Mouse (Mus musculus) adrenal gland, adult 18-20 months (tissue): ENCODE measurements at regions not wholly inside any gene's neighbourhood (a gene's known extent, or its start where the extent isn't known, plus 50 kb on each side); places are given as distances from the start of the nearest gene placed in this dataset.

Experiments
- DNase-seq, 2 experiments: peaks; one replicate each; pipeline ENCODE4 v3.0.0; 2021 to 2022; ENCODE audit warnings: low spot score in 2 of 2

- no peak for DNase-seq
Measured at GRCm38 (mm10) chr1:187413881-187414280, 194.7 kb upstream of the Esrrg start.

- DNase-seq, result no peak
Measured at GRCm38 (mm10) chr1:187418186-187419140, 190.1 kb upstream of the Esrrg start.

- no peak for DNase-seq
Measured at GRCm38 (mm10) chr1:187428536-187429215, 179.9 kb upstream of the Esrrg start.

DNA sequence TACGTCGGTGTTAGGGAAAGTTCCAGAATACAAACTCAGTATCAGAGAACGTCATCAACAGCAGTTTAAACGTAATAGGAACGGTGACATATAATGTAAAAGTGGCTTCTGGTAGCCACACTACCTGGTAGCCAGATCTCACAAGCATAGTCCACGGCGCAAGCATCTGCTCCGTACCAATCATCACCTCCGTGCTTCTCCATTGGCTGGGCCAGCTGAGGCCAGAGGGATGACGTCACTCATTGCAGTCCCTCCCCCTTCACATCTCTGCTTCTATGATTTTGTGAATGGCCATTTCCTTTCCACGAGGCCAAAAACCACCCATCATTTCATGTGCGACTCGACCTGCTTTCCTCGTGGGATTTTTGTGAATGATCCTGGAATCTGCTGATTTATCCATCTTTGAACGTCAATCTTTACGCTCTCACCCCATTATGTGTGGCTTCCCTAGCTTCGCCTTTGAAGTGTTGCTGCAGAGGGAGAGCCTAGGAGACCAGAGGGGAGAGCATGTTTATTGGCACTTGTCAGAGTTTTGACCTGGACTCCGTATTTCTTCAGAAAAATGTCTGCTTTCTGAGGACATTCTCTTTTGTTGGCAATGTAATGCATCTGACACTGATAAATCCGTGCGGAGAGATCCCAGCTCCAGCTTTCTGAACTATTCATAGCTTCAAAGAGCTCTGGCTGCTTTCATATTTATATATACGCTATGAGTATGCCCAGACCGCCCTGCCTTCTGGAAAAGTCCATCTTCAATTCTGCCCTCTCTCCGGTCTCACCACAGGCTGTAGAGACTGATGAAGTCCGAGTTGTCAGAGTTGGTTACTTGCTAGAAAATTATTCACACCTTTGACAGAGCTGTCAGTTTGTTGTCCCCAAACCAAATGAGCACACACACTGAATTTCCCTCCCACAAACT, 174.6 kb upstream of the Esrrg start:
- DNase-seq, result no peak

DNA sequence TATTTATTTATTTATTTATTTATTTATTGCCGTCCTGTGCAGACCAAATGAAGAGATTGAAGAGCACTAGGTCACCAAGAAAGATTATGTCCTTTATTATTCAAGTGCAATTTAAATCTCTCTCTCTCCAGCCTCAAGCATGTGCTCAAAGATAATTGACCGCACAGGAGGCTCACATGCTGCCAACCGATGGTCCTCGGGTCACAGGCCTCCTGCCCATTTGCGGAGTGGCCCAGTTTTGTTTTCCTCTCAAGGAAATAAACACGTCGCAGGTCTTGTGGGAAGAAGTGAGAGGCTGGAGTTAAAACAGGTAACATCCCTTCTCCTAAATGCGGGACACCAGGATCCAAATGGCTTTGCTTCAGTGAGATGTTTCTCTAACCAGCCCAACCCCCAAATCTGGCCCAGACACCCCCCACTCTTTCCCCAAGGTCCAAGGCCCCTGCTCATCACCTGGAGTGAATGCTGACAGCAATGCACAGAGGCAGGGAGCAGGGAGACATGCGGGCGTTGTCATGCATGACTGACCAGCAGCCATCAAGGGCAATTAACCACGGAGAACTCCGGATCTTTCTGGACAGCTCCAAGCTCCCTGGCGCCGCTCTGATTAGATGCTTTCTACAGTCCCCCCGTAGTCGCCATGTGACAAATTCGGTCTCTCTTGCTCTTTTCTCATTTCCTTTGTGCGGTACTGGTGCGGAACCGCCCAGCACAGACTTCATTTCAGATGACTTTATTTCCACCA, 169.2 kb upstream of the Esrrg start:
- no peak for DNase-seq

GRCm38 (mm10) chr1:187441668-187442193, 166.9 kb upstream of the Esrrg start:
- DNase-seq, result no peak

DNA sequence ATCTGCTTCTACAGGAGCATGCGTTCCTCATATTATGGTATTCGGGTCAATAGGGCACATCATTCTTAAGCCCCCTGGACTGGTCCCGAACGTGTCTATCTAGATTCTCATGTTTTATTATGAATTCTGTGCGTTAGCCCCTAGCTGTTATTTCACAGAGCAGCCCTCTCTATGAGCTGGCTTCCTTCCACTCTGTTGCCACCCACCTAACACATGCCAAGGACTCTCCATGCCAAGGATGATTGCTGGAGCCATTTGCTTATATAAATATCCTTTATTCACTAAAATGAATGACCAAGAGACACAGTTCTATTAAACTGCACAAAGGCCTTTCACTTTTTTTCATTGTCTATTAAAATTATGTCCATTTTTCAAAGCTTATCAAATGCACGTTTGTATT, 162.1 kb upstream of the Esrrg start:
- no peak for DNase-seq

DNA sequence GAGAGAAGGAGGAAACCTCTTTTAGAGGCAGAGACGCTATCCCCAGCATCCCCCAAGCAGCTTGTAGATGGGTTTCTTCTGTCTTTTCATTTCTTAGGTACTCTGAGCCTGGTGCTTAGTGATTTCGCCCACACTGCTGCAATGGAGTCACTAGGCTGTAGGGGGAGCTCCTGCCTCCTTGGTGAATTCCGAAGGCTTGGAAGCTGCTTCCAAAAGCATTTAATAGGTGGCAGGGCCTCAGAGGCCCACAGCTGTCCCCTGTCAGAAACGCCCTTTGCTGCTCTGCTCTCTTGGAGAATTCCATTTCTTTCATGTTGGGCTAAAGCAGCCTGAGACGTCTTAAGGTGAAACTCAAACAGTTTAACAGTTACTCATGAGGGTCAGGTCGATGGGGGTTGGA, 160.4 kb upstream of the Esrrg start:
- peak; percentile 54 to 58 for DNase-seq

- DNase-seq, result no peak
Measured at GRCm38 (mm10) chr1:187450106-187450505, 158.5 kb upstream of the Esrrg start.

DNA sequence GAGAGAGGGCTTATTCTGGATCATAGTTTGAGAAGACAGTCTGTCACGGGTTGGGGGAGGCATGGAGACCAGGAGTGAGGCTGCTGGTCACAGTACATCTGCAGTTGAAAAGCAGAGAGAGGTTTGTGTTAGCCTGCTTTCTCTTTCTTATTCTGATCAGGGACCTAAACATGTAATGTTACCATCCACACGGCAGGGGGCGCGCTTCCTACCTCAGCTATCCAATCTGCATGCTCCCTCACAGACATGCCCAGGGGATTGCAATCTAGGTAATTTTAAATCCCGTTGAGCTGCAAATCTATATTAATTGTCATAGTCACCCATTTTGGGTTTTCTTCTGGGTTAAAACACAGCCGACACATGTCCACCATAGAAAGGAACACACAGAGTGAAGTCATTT, 156.4 kb upstream of the Esrrg start:
- peak; percentile 52 to 64 for DNase-seq

GRCm38 (mm10) chr1:187454431-187454830, 154.2 kb upstream of the Esrrg start:
- DNase-seq, result peak in 1 of 2 experiments; percentile 8

- DNase-seq, result no peak
Measured at GRCm38 (mm10) chr1:187484821-187485220, 123.8 kb upstream of the Esrrg start.

- no peak for DNase-seq
Measured at GRCm38 (mm10) chr1:187487948-187488690, 120.5 kb upstream of the Esrrg start.

DNA sequence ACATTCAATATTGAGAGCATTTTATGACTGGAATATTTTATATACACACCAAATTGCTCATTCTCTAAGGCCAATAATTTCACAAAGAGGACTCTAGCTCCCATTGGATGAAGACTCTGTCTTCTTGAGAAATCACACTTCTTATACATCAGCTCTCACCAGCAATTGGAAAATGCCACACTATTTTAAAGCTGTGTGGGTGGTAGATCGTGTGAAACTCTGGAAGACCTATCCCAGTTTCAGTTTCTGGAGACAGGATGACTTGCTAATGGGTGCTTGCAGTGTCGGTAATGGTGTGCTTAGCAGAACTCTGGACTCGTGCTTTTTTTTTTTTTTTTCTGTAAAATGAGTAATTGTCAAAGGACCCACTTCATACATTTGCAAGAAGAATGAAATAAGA, 119.1 kb upstream of the Esrrg start:
- DNase-seq, result no peak

DNA sequence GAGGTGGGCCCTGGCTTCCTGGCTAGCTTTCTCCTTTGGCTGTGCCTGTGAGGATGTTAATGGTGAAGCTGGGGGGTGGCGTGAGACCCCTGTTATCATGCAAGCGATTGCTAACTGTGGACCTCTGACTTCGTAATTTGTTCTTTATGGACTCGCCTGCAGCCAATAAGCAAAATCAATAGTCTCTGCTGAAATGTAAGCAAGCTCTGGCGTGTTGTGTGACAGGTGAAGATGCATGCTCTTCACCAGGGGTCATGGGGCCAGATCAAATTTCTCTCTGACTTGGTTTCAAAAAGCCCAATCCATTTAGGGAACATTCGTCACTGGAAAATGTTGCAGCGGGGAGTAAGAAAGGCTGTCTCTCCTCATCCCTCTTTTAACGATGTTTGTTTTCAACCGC, 103.2 kb upstream of the Esrrg start:
- no peak for DNase-seq

- no peak for DNase-seq
Measured at GRCm38 (mm10) chr1:187507217-187507616, 101.4 kb upstream of the Esrrg start.

GRCm38 (mm10) chr1:187531349-187531922, 77.2 kb upstream of the Esrrg start:
- DNase-seq, result no peak

- DNase-seq, result no peak
Measured at GRCm38 (mm10) chr1:187536263-187536662, 72.3 kb upstream of the Esrrg start.

DNA sequence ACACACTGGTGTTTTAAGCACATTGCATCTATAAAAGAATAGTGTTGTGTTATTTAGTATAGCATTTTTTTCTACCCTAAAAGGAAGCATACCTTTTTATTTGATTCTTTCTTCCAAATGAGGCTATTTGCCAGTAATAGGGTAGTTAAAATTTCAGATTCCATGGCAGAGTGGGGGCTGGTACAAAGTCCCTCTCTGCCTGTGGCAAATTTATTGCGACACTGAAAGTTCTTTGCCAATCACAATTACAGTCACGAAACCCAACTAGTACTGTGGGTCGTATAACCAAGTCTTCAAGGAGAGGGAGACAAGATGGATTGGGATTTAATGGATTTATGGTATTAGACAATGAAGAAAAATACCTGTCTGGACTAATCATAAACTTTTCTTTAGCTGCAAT, 51.9 kb upstream of the Esrrg start:
- no peak for DNase-seq
